8 mouse cellular contexts compared by ENCODE assay signal in the genomic region with DNA sequence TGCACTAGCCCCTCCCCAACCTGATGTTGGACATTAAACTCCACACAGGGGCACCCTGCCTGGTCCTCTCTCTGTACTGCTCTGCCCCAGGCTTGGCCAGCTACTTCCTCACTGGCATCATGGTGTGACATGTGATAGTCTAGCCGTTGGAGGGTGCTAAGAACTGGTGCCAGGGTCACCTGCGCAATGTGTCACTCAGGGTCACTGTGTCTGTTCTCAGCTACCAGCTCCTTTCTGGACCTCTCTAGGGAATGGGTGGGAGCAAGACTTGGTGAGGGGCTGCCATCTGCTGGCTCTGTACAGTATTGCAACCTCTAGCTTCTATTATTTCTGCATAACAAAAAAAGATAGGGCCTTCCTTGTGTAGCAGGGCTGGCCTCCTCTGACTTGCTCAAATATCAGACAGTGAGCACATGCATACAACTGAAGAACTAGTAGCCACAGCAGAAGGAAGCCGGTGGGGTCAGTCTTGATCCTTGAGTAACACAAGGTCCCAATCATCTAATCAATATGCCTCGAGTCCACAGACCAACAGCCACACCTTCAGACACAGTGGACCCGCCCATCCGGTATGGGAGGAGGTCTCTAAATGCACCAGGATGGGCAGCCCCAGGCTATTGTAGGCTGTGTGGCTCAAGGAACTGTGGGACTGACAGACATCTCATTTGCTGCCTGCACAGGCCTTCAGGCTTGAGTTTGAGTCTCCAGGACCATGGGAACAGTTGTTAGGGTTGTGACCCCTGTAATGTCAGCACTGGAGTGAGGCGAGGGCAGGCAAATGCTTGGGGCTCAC. TPM values are rescaled to one million over a fixed set of nuclear protein-coding genes. Genes with fewer than 3 reads are reported as not detected.
DNase-seq lines count a peak whose midpoint lies in the region; ATAC-seq and TF ChIP-seq lines count a peak whose summit lies in the region.

No protein-coding gene starts in this region.

- H3K9ac ChIP-seq in hindbrain, embryonic 13.5 days = no peak overlapping the region

- H3K4me1 ChIP-seq in cerebellum, adult 2 months (ENCODE audit: control insufficient read depth, insufficient read depth, low read length) = peaks cover 17% of the 10 kb centered on the region
- H3K4me1 ChIP-seq in hindbrain, embryonic 13.5 days (replicated peaks) = no peaks in the 10 kb centered on the region

- H3K36me3 ChIP-seq in hindbrain, embryonic 13.5 days = peaks cover 59% of the 10 kb centered on the region

- 68% methylated on average over 7 of the region's 7 CpGs for WGBS in cerebellum, adult 2 months
- 85% methylated on average over 7 of the region's 7 CpGs for WGBS in hindbrain, embryonic 13.5 days

- H3K9me3 ChIP-seq in hindbrain, embryonic 13.5 days = no peaks in the 10 kb centered on the region

- TF ChIP-seq CTCF in cerebellum, adult 2 months (IDR thresholded peaks at IDR 0.05; ENCODE audit: borderline replicate concordance, insufficient read depth, low read depth, low read length) = peak; percentile 91

- peak; percentile 32; the same call in 1 of the 2 replicates for ATAC-seq in hindbrain, embryonic 13.5 days (ENCODE audit: low FRiP score)

- DNase-seq in NIH3T3 (ENCODE audit: low read depth) = peak; percentile 89
- peak; percentile 71 to 83 for DNase-seq in cerebellum, adult 2 months
- DNase-seq in forelimb bud, embryonic 11.5 days (ENCODE audit: low read depth, low spot score) = peak; percentile 61
- DNase-seq in layer of hippocampus, postnatal 14 days (ENCODE audit: low spot score in 2 of 2) = peak; percentile 77 to 81
- DNase-seq in lung, postnatal 10 days = peak; percentile 82
- peak; percentile 59 for DNase-seq in retina, postnatal 7 days (ENCODE audit: low read depth, low spot score)
- peak; percentile 46 for DNase-seq in urinary bladder, adult 2 months (ENCODE audit: low spot score)

- H3K27me3 ChIP-seq in cerebellum, adult 2 months (ENCODE audit: control insufficient read depth, insufficient read depth, low read length) = no peaks in the 10 kb centered on the region
- H3K27me3 ChIP-seq in hindbrain, embryonic 13.5 days = no peaks in the 10 kb centered on the region

- H3K4me2 ChIP-seq in hindbrain, embryonic 13.5 days = no peak overlapping the region

- no peak for TF ChIP-seq POLR2A in cerebellum, adult 2 months (IDR thresholded peaks at IDR 0.05; ENCODE audit: borderline replicate concordance, insufficient read depth, low read length)

- no peak overlapping the region for H3K4me3 ChIP-seq in cerebellum, adult 2 months (replicated peaks; ENCODE audit: insufficient read depth, low read depth, low read length)
- H3K4me3 ChIP-seq in hindbrain, embryonic 13.5 days = no peak overlapping the region

- no peak overlapping the region for H3K27ac ChIP-seq in cerebellum, adult 2 months (ENCODE audit: insufficient read depth, low read length)
- H3K27ac ChIP-seq in hindbrain, embryonic 13.5 days = no peak overlapping the region

RNA-seq across cellular contexts. Expression of a gene that starts 12.5 kb away (rescaled TPM):
- 54.7 and 55.3 TPM in 2 replicates for polyA plus RNA-seq in cerebellum, adult 2 months (2012; rRNA removed)
- 45.0 and 46.9 TPM in 2 replicates for polyA plus RNA-seq in hindbrain, embryonic 13.5 days (2015; fragmentation: Nextera tagmentation; extraction: Ambion mirVana)
- total RNA-seq in layer of hippocampus, postnatal 14 days (2021) = 10 to 100 TPM; 52.6 TPM
- polyA plus RNA-seq in urinary bladder, adult 2 months (2012; rRNA removed) = 21.7 and 22.7 TPM in 2 replicates

RNA-seq across cellular contexts. Expression of a gene that starts 16.3 kb away (rescaled TPM):
- 0.33 and 0.41 TPM in 2 replicates for polyA plus RNA-seq in cerebellum, adult 2 months (2012; rRNA removed)
- 0.26 and 0.41 TPM in 2 replicates for polyA plus RNA-seq in hindbrain, embryonic 13.5 days (2015; fragmentation: Nextera tagmentation; extraction: Ambion mirVana)
- under 1 TPM; 0.17 to 0.46 TPM for total RNA-seq in layer of hippocampus, postnatal 14 days (2021)
- polyA plus RNA-seq in urinary bladder, adult 2 months (2012; rRNA removed) = 1.1 and 1.2 TPM in 2 replicates

RNA-seq across cellular contexts. Expression of a gene that starts 22.4 kb away (rescaled TPM):
- 231 and 240 TPM in 2 replicates for polyA plus RNA-seq in cerebellum, adult 2 months (2012; rRNA removed)
- 292 and 304 TPM in 2 replicates for polyA plus RNA-seq in hindbrain, embryonic 13.5 days (2015; fragmentation: Nextera tagmentation; extraction: Ambion mirVana)
- 100 to 1,000 TPM; 169 to 174 TPM for total RNA-seq in layer of hippocampus, postnatal 14 days (2021)
- polyA plus RNA-seq in urinary bladder, adult 2 months (2012; rRNA removed) = 90.0 and 93.9 TPM in 2 replicates

RNA-seq across cellular contexts. Expression of a gene that starts 23.4 kb away (rescaled TPM):
- polyA plus RNA-seq in cerebellum, adult 2 months (2012; rRNA removed) = 161 and 187 TPM in 2 replicates
- 224 and 227 TPM in 2 replicates for polyA plus RNA-seq in hindbrain, embryonic 13.5 days (2015; fragmentation: Nextera tagmentation; extraction: Ambion mirVana)
- 100 to 1,000 TPM; 132 to 134 TPM for total RNA-seq in layer of hippocampus, postnatal 14 days (2021)
- polyA plus RNA-seq in urinary bladder, adult 2 months (2012; rRNA removed) = 119 TPM in 2 replicates

RNA-seq across cellular contexts. Expression of a gene that starts 45.1 kb away (rescaled TPM):
- polyA plus RNA-seq in cerebellum, adult 2 months (2012; rRNA removed) = 75.2 and 77.0 TPM in 2 replicates
- 42.3 and 44.0 TPM in 2 replicates for polyA plus RNA-seq in hindbrain, embryonic 13.5 days (2015; fragmentation: Nextera tagmentation; extraction: Ambion mirVana)
- total RNA-seq in layer of hippocampus, postnatal 14 days (2021) = 10 to 100 TPM; 63.9 to 70.2 TPM
- 25.3 and 29.3 TPM in 2 replicates for polyA plus RNA-seq in urinary bladder, adult 2 months (2012; rRNA removed)
